Mouse (Mus musculus): ENCODE results near the gene Nphp4.
"Not testable (repeated sequence)": the region's sequence is repeated elsewhere in the genome, so short reads cannot be mapped to it uniquely, and the experiment has no call there.

Gene Nphp4

DNA sequence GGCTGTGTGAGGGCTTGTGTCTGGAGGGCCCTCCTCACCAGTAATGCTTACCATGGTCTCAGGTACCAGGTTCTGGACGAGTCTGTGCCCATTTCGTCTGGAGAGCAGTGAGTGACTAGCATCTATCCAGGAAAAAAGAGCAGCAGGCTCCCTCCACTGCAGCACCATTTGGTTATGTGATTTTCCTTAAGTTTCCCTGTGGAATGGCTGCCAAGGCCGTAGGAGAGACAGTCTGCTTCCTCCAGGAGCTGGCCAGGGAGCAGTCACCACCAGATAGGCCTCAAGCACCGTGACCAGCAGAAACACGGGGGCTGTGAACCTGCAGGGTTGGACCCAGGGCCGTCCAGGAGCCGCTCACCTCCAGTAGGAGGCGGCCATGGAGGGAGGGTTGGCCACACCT is 3.9 kb downstream of the Nphp4 start:
- DNase-seq: no peak

DNA sequence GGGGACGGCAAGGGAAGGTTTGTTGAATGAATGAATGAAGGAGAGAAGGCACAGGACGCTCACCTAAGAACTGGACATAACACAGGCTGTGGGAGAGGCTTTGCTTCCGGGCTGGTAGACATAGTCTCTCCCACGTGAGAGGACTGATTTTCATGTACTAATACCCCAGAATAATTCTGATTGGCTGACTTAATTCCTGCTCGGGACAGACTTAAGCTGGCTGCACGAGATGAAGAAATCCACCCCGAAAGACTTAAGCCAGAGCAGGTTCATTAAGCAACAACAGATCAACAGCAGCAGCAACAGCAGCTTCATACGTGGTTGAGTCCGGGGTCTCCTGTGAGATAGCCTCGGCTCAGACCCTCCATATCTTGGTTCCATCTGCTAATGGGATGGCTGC is 11.5 kb downstream of the Nphp4 start:
- DNase-seq: no peak

DNA sequence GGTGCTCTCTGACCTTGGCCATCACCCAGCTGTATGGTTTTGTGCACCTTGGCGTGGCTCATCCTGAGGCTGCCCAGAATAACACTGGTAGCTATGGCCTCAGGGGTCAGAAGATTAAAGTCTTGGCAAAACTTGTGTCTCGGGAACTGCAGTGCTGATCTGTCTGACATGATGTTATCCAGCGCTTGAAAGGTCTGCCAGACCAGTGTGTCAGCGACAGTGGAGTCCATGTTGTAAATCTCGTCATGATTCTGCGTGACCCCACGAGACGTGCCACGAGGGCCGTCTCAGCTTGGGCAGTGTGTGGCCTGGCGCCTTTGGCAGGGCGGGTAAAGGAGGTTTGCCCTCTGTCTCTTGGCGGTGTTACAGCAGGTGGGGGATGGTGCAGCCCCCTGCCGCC is 13.8 kb downstream of the Nphp4 start:
- DNase-seq: no peak

DNA sequence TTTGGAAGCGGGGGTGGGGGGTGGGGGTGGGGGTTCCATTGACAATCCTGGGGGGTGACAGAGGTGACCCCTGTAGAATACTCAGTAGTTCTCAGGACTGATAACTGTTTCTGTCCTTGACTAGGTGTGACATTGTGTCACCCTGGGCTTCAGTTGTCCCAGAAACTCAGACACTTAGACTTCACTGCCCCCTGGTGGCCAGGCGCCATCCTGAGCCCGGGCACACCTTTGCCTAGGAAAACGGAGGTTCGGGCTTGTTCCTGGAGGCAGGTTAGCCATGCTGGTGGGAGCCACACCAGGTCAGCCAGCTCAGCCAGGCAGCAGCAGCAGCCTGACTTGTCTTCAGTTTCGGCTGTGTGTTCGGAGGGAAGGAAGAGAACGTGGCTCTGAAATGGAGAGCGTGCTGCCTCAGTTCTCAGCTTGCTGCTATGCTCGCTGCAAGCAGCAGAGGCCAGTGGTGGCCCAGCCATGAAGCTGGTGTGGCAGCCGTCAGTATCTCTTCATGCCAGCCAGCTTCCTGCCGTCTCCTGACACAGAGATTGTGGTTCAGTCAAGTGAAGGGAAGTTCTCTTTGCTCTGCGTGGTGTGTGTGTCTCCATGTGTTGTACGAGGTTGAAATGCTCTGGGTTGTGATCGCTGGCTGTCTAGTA is 14.9 kb downstream of the Nphp4 start:
- DNase-seq: peak; percentile 79

DNA sequence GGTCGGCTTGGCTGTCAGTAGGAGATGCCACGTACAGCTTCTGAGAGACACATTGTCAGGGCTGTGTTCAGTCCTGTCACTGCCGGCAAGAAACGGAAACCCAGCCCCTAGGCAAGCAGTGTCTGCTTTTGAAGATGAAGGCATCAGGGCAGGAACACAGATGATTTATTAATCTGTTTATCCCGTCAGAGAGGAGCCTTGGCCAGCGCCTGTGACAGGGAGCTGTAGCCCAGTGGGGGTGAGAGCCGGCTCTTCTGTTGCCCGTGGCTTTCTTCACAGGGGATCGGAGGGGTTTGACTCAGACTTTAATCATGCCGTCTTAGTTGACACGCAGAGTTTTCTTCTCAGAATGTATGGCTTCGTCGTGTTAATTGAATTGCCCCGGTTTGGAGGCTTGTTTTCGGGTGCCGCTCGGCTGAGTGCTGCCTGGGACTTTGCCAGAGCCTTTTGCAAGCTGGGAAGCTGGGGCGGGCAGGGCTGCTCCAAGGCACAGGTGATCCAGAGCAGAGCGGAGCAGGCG is 17.9 kb downstream of the Nphp4 start:
- no peak for DNase-seq

DNA sequence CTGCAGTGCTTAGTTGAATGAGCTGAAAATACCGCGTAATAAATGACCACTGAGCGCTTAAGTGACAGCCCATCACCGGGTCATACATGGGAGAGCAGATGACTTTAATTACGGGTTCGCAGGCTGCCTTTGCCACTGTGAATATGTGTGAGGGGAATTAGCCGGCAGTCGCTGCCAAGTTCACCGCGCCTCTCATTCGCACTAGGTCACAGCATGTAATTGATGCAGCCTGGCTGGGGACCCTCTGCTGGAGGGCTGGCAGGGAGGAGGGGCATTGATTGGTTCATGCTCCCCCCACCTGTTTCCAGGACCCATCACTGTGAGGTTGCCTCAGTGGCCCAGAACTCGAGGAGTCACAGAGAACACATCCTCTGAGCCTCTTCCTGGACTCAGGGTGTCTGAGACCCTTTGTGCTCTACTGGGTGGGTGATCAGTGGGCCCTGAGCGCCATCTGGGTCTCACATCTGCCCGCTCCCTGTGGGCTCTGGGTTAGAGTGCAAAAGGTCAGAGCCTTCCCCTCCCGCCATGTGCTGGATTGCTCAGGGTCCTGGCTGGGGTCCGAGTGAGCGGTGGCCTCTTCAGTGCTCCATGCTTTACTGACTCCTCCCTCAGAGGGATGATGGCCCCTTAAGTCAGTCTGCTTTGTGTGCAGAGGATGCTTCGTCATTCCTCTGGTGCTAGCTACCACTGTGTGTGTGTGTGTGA is 35.9 kb downstream of the Nphp4 start:
- no peak for DNase-seq

DNA sequence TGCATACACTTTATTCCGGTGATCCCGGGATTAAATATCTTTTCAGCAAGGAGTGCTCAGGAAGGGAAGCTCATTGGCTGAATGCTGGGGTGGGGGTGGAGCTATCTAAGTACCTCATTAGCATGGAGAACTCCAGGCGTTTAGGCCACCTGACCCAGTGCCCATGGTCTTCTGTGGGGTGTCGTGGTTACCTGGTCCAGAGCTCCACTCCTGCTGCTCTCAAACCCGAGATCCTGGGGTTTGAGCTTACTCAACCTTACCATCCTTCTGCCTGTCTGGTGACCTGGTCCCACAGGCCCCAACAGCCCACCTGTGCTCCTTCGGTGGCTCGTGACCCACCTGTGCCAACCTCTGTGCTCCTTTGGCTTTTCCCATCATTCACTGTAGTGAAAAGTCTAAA is 38.4 kb downstream of the Nphp4 start:
- DNase-seq: no peak

DNA sequence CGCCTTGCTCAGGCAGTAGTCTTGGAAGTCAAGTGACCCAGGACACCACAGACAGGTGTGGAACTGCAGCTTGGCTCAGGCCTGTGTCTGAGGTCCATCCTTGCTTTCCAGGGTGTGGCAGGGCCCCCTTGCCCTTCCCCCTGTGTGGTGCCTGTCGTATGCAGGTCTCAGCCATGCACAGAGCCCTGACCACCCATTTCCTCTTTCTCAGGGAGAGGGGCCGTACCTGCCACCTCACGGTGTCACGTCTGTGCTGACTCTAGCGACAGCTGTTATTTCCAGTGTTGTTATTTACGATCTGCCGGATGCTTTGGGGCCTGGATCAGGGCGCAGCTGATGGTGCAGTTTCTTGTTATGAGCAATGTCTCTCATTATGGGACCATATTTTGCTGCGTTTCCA is 42.6 kb downstream of the Nphp4 start:
- DNase-seq: no peak

DNA sequence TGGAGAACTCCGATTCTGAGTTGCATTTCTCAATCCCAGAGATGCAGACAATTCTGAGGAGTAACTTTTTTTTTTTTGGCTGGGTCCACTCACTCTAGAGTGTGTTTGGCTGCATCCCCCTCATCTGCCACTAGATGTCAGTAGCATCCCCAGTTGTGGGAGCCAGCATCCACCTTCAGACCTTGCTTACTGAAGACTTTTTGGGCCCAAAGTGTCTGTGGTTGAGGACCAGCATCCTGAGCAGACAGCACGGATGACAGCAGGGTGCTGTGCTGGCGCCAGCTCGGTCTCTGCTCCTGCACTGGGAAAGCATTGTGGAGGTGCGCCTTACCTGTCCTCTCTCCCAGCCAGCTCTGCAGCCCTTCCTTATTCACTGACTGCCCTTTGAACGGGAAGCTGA is 43.6 kb downstream of the Nphp4 start:
- DNase-seq: peak; percentile 79

DNA sequence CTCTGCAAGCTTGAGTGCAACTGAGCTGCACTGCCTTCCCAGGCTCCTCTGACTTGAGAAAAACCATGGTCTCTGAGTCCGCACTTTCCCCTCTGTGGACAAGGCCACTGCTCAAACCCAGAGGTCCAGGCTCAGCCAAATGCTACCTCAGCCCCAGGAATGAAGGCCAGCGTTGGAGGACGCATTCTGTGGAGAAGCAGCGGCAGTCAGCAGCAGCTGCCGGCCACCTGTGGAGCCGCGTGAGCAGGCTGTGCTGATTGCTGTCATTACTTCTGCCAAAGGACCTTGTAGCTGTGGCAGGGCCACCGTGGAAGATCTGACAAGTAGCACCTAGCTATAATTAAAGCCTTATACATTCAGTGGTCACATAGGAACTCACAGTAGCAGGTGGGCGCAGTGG is 56.4 kb downstream of the Nphp4 start:
- DNase-seq: no peak

DNA sequence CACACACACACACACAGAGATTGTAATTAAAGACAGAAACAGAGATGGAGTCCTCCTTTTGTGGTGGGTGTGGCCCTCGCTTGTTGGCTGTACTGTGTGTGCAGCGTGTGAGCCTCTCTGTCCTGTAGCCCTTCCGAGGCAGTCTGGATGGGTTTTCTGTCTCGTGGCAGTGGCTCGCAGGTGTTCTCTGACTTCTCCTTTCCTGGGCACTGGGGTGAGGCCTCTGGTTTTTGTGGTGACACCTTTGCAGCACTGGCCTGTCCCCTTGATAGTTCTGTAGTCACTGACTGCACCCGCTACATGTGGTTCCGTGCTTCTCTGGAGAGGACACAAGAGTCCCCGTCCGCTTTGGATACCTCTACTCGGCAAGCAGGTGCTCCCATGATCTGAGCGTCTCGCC is 63.2 kb downstream of the Nphp4 start:
- no peak for DNase-seq

DNA sequence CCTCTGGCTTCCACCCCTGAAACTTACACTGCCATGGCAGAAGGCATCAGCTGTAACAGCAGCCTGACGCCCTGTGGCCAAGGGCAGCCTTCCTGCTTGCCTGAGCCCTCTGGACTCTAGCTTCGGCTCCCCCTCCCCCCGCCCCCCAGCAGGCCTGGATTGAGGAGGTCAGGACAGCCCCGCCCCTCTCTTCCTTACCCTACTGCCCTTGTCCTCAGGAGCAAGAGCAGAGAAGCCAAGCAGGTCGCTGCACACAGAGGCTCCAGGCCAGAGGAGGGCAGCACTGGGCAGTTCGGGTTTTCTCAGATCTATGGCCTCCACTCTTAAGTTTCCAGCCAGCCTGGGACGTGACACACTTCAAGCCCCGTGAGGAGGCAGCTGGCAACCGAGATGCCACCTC is 64.7 kb downstream of the Nphp4 start:
- DNase-seq: no peak

DNA sequence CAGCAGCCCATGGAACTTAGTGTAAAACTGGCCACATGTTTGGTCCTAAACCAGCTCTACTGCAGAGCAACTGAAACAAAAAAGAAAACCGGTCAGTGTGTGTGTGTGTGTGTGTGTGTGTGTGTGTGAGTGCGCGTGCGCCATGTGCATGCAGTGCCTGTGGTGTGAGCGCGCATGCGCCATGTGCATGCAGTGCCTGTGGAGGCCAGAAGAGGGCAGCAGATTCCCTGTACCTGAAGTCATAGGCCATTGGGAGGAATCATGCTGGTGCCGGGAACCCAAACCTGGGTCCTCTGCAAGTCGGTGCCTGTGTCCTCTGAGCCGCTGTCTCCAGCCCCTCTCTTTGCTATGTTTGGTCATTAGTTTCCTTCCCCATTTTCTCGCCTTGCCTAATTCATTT is 65.9 kb downstream of the Nphp4 start:
- no peak for DNase-seq

DNA sequence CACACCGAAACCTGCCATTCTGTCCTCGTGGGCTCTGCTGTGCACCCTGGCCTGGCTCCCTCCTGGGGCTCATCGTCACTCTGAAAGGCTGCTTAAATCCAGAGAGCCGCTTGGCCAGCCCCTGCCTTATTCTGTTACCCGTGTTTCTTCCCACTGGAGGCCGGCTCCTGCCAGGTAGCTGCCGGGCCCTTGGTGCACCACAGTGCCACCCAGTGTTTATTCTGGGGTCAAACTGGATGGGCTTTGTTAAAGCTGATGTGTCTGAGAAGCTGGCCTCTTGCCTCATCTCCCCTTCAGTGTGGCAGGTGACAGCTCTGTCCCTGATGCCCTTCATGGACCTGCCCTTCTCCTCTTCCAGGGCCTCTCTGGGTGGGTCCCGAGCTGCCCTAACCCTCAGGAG is 70.0 kb downstream of the Nphp4 start:
- DNase-seq: no peak

DNA sequence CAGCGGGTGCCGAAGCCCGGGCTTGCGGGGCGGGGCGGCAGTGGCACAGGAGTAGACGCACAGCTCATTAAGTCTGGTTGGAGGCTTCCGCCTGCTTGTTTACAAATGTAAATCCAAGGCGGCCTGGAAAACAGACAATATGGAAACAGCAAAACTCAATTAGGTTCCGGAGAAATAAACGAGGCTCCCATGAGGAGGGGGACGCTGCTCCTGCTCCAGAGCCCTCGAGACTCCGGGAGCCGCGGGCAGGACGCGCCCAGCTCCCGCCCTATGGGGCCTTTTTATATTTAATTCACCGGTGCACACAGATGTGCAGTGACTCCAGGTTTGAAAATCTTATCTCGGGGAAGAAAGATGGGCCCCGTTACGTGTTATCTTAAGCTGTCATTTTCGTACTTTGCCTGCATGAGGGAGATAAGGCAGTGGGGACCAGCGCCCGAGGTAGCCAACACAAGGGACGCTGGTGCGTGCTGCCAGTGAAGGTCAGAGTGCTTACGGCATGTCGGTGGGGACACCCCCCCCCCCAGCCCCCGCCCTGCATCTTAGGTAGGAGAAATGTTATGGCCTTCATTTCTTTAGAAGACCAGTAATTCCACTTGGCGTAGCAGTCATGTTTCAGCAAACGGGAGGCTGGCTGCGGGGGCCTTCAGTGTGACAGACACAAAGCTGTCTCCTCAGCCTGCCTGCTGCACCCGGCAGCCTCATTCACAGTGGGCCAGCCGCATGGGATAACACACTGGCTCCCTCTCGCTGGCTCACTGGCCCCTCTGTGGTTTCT is 71.6 kb downstream of the Nphp4 start:
- peak; percentile 58 for DNase-seq

DNA sequence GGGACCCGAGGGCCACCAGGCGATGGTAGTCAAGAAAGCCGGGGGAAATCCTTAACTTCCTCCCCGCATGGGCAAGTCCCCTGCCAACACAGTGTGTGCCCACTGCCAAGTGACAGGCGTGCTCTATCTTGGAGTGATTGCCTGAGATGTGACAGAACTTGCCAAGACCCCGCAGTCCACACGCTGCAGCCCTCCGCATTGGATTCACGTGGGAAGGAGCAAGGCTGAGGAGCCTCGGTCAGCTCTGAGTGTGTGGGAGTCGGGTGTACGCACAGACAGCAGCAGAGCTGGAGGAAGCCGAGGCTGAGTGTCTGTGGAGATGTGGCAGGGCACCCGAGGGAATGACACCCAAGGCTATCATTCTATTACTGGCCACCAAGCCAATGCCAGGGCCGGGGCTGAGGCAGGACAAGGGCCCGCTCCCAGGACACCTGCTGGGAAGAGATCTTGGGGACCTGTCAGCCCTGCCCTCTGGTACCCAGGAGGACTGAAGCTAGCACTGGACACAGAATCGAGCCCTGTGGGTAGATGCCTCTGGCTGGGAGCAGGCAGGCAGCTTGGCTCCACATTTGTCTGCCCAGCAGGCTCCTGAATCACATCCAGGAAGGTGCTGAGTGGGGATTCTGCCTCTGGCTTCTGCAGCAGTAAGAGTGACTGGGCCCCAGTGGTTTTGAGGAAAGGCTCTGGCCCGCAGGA is 73.1 kb downstream of the Nphp4 start:
- no peak for DNase-seq

DNA sequence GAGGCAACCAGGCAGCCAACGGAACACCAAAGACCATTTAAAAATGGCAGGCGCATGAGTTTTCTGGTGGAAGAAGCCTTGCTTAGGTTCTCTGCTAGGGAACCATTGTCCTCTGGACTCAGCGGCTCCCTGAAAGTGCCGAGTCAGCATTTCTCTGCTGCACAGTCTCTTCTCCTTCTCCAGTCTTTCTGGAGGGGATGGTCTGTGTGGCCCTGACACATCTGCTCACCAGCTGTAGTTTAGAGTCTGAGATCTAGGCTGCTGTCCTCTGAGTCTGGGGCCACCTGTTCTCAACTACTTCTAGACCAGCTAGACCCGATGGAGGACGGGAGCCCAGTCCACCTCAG is 73.7 kb downstream of the Nphp4 start:
- DNase-seq: no peak

DNA sequence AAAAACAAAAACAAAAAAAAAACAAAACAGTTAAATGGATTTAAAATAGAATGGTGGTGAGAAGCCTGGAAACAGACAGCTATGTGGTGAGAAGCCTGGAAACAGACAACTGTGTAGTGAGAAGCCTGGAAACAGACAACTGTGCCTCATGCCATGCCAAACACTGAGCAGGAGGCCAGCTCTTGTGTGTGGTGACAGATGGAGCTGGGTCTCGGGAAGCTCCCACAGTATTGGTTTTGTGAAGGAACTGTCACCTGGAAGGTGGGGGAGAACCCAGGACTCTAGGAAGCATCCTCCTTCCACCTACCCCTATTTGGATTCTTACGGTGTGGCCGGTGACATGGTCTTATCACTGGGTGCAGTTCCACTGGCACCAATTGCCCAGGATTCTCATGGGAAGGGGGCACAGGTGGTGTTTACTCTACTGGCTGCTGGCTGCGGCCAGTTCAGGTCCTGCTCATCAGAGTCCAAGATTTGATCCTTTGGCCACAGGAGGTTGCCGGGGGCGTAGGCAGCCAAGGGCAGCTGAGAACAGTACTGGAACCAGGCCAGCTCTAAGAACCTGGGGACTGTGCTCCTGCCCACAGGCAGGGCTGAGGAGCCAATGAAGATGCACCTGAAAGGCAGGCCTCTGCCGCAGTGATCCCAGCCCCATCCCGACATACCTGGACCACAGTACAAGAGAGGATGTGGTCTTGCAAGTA is 77.2 kb downstream of the Nphp4 start:
- DNase-seq: no peak

DNA sequence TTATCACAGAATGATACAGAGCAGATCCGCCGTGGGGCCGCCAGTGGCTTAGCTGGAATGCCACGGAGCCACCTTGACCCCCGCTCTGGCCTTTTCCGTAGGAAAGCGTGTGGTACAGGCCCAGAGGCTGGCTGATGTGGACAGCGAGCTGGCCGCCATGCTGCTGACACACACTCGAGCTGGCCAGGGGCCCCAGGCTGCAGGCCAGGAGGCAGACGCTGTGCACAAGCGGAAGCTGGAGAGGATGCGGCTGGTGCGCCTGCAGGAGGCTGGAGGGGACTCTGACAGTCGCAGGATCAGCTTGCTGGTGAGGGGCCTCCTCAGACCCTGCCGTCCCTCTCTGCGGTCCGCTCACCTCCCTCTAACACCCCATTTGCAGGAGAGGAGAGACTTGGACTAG is 77.9 kb downstream of the Nphp4 start:
- no peak for DNase-seq

DNA sequence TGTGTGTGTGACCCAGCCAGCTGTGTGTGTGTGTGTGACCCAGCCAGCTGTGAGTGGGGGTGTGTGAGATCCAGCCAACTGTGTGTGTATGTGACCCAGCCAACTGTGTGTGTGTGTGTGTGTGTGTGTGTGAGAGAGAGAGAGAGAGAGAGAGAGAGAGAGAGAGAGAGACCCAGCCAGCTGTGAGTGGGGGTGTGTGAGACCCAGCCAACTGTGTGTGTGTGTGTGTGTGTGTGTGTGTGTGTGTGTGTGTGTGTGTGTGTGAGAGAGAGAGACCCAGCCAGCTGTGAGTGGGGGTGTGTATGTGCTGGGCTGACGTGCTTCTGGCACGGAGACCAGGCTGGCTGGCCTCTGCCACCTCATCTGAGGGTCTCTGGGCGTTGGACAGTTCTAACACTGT is 79.3 kb downstream of the Nphp4 start:
- not testable (repeated sequence) for DNase-seq

DNA sequence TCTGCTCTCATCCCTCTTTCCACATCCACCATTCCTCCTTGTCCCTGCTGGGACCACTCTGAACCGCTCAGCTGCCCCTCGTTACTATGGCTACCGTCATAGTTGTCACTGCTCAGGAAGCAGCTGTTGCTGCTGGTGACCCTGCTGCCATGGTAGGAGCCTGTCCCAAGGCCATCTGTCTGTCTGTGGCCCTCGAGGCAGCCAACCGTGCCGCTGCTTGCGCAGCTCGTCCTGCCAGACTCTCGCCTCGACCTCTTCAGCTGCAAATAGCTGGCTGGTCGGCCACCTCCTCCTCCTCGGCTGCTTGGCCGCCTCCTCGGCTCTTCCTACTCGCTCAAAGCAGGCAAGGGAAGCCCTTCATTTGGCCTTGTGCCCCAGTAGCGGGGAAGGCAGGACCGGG is 81.7 kb downstream of the Nphp4 start:
- DNase-seq: no peak

DNA sequence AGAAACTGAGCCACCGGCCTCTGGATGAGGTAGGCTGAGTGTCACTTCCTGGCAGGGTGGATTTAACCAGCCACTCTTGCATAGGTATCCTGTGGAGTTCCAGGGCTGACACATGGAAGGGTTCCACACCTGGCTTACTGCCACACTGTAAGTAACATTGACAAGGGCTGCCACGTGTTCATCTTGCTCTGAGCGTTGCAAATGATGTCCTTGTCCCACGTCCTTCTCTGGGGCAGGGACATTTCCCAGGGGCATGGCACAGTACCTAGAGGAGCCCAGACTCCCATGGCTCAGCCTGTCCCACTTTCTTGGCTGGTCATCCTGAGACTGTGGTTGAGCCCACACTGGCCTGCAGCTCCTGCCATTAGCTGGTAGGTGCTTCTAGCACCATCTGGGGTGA is 91.5 kb downstream of the Nphp4 start:
- DNase-seq: no peak

All from right cerebral cortex, postnatal 14 days (tissue).